In the genomic region with DNA sequence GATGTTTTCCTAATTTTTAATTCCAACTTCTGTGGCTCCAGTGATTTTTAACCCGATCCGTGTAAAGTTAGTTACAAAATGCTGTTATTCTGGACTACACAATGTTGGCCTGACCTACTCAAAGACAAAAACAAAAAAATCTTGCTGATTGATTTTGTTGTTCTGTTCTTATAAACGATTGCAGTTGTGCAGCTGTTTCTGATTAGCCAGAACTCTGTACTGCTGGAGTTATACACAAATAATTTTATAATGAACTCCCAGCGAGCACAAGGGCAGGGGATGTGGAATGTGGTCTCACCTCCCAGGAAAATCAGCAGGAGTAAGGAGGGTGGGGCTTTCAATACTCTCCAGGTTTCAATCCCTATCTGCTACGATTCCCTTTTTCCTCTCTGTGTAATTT, we compare ENCODE assay signal across 22 mouse cellular contexts. TPM values are rescaled to one million over a fixed set of nuclear protein-coding genes. Genes with fewer than 3 reads are reported as not detected.
DNase-seq lines count a peak whose midpoint lies in the region; ATAC-seq lines count a peak whose summit lies in the region.
"Had no signal": no experiment of that assay in that cellular context is flagged by ENCODE, and none has a peak within 500 bp of the region (broad histone marks: within the 10 kb centered on the region; RNA-seq: fewer than 3 reads in every experiment).

No protein-coding gene starts in this region.

- intact Hi-C loops in heart, postnatal 25 days (cut with DNase I), result no loop called here

- no peak overlapping the region for H3K4me2 ChIP-seq in embryonic facial prominence, embryonic 14.5 days (ENCODE audit: low read depth, low read length)
- H3K4me2 ChIP-seq in limb, embryonic 11.5 days (ENCODE audit: low read depth, severe bottlenecking), result no peak overlapping the region
- H3K4me2 ChIP-seq in limb, embryonic 15.5 days, result no peak overlapping the region
- H3K4me2 ChIP-seq: forebrain, embryonic 13.5 days; heart, embryonic 11.5 days; heart, embryonic 15.5 days; hindbrain, embryonic 14.5 days; intestine, embryonic 15.5 days had no signal

- WGBS in embryonic facial prominence, embryonic 14.5 days, result 39% methylated on average over 5 of the region's 5 CpGs
- 51% methylated on average over 5 of the region's 5 CpGs for WGBS in limb, embryonic 11.5 days
- WGBS in limb, embryonic 15.5 days, result 38% methylated on average over 5 of the region's 5 CpGs

- peaks cover 9% of the 10 kb centered on the region; the same call in 1 of the 2 replicates for H3K36me3 ChIP-seq in embryonic facial prominence, embryonic 14.5 days (ENCODE audit: control insufficient read depth, insufficient read depth, low read length)
- H3K36me3 ChIP-seq in limb, embryonic 11.5 days (ENCODE audit: control insufficient read depth, insufficient read depth, low read length), result no peaks in the 10 kb centered on the region
- H3K36me3 ChIP-seq in limb, embryonic 15.5 days, result no peaks in the 10 kb centered on the region
- H3K36me3 ChIP-seq: heart, embryonic 15.5 days; intestine, embryonic 15.5 days had no signal

- H3K9ac ChIP-seq in embryonic facial prominence, embryonic 14.5 days (ENCODE audit: low read depth, low read length), result no peak overlapping the region
- no peak overlapping the region for H3K9ac ChIP-seq in limb, embryonic 11.5 days (ENCODE audit: low read length)
- H3K9ac ChIP-seq in limb, embryonic 15.5 days, result no peak overlapping the region
- H3K9ac ChIP-seq: forebrain, embryonic 13.5 days; heart, embryonic 15.5 days; hindbrain, embryonic 14.5 days; intestine, embryonic 15.5 days had no signal

- peaks cover 17% of the 10 kb centered on the region for H3K4me1 ChIP-seq in embryonic facial prominence, embryonic 14.5 days (ENCODE audit: control insufficient read depth, insufficient read depth, low read length)
- H3K4me1 ChIP-seq in limb, embryonic 11.5 days (ENCODE audit: control insufficient read depth, insufficient read depth, low read length), result peaks cover 22% of the 10 kb centered on the region
- H3K4me1 ChIP-seq in limb, embryonic 15.5 days, result peaks cover 31% of the 10 kb centered on the region

- DNase-seq in heart, adult 11 months, result peak; percentile 29
- DNase-seq in heart, postnatal 25 days (ENCODE audit: low spot score), result no peak
- peak; percentile 82 for DNase-seq in embryonic facial prominence, embryonic 14.5 days (ENCODE audit: low spot score)
- DNase-seq in limb, embryonic 11.5 days (ENCODE audit: low spot score), result no peak
- no peak for DNase-seq in layer of hippocampus, postnatal 10 days (ENCODE audit: low spot score in 2 of 2)
- no peak for DNase-seq in adrenal gland, postnatal 14 days
- DNase-seq: adrenal gland, adult 8-10 months; cerebellum, adult 11-12 months; cerebellum, adult 9-10 months; cerebellum, postnatal 25 days; heart, adult 2 months; heart, postnatal 14 days; kidney, adult 18-20 months had no signal

- H3K27ac ChIP-seq in embryonic facial prominence, embryonic 14.5 days (replicated peaks; ENCODE audit: low read depth, low read length), result peak overlapping the region; percentile 41
- 0 out of 2 replicates have a peak overlapping the region, but pooled peaks have one; percentile 39 for H3K27ac ChIP-seq in limb, embryonic 11.5 days (replicated peaks; ENCODE audit: low read depth, low read length)
- peak overlapping the region; percentile 13; the same call in 1 of the 2 replicates for H3K27ac ChIP-seq in limb, embryonic 15.5 days
- H3K27ac ChIP-seq: forebrain, embryonic 13.5 days; heart, adult 2 months; heart, embryonic 15.5 days; hindbrain, embryonic 10.5 days; hindbrain, embryonic 14.5 days; intestine, embryonic 15.5 days had no signal

- H3K27me3 ChIP-seq in embryonic facial prominence, embryonic 14.5 days (replicated peaks; ENCODE audit: control insufficient read depth, insufficient read depth, low read length), result no peaks in the 10 kb centered on the region
- no peaks in the 10 kb centered on the region for H3K27me3 ChIP-seq in limb, embryonic 11.5 days (ENCODE audit: control insufficient read depth, insufficient read depth, low read length)
- no peaks in the 10 kb centered on the region for H3K27me3 ChIP-seq in limb, embryonic 15.5 days
- H3K27me3 ChIP-seq: CH12.LX; forebrain, embryonic 13.5 days; heart, embryonic 15.5 days; intestine, embryonic 15.5 days had no signal

- ATAC-seq in embryonic facial prominence, embryonic 14.5 days (ENCODE audit: low read depth), result no peak
- no peak for ATAC-seq in limb, embryonic 11.5 days (ENCODE audit: insufficient number of reproducible peaks, low FRiP score, low TSS enrichment, low read depth)
- ATAC-seq in limb, embryonic 15.5 days (ENCODE audit: insufficient number of reproducible peaks, low FRiP score, low TSS enrichment, low read depth), result no peak
- ATAC-seq in megakaryocyte, adult 5-6 weeks (ENCODE audit: poor library complexity, severe bottlenecking), result no peak
- ATAC-seq: forebrain, embryonic 13.5 days; intestine, embryonic 15.5 days had no signal

- H3K4me3 ChIP-seq in embryonic facial prominence, embryonic 14.5 days (ENCODE audit: low read depth, low read length), result no peak overlapping the region
- H3K4me3 ChIP-seq in limb, embryonic 11.5 days (ENCODE audit: low read depth, low read length), result no peak overlapping the region
- no peak overlapping the region for H3K4me3 ChIP-seq in limb, embryonic 15.5 days
- H3K4me3 ChIP-seq: forebrain, embryonic 13.5 days; heart, adult 2 months; heart, embryonic 15.5 days; hindbrain, embryonic 10.5 days; intestine, embryonic 15.5 days had no signal

- H3K9me3 ChIP-seq in embryonic facial prominence, embryonic 14.5 days (ENCODE audit: control insufficient read depth, low read length), result no peaks in the 10 kb centered on the region
- H3K9me3 ChIP-seq in limb, embryonic 11.5 days (ENCODE audit: control insufficient read depth, low read length), result no peaks in the 10 kb centered on the region
- H3K9me3 ChIP-seq in limb, embryonic 15.5 days, result no peaks in the 10 kb centered on the region
- H3K9me3 ChIP-seq: forebrain, embryonic 13.5 days; heart, embryonic 15.5 days; hindbrain, embryonic 10.5 days; intestine, embryonic 15.5 days had no signal

RNA-seq across cellular contexts. Expression of a gene that starts 10.6 kb away (rescaled TPM):
- 10 to 100 TPM; 14.0 to 16.7 TPM for total RNA-seq in heart, postnatal 25 days (2021)
- polyA plus RNA-seq in embryonic facial prominence, embryonic 14.5 days (2014; fragmentation: Nextera tagmentation; extraction: Ambion mirVana), result 21.5 and 23.5 TPM in 2 replicates
- 21.8 and 24.1 TPM in 2 replicates for polyA plus RNA-seq in limb, embryonic 11.5 days (2014; fragmentation: Nextera tagmentation; extraction: Ambion mirVana)
- 15.1 TPM in 2 replicates for polyA plus RNA-seq in limb, embryonic 15.5 days (2015; fragmentation: Nextera tagmentation; extraction: Ambion mirVana)
- 10 to 100 TPM in 1 of 2 experiments, 1 to 10 TPM in 1; 9.7 to 10.8 TPM for total RNA-seq in layer of hippocampus, postnatal 10 days (2021)
- total RNA-seq in adrenal gland, postnatal 14 days (2021), result 21.6 and 29.3 TPM in 2 replicates
- 123 and 139 TPM in 2 replicates for total RNA-seq in megakaryocyte, adult 5-6 weeks (2015)
- 37.4 and 55.2 TPM in 2 replicates for total RNA-seq in megakaryocyte, adult 5-6 weeks (2017)

Comparison
In these comparisons a context has a peak if more than half of its experiments do, and no peak if none do; other contexts are left out.
1. DNase-seq: peak in heart, adult 11 months (single experiment) and embryonic facial prominence, embryonic 14.5 days (single experiment); none in heart, postnatal 25 days (single experiment), limb, embryonic 11.5 days (single experiment), layer of hippocampus, postnatal 10 days (0 of 2) and adrenal gland, postnatal 14 days (single experiment).
2. Peak in every context shown above with its lines, with median percentiles within 50 percentile points of each other: H3K27ac ChIP-seq.